12 mouse cellular contexts compared by ENCODE assay signal in genomic region chr11:97063921-97064295, GRCm38 (mm10). TPM values are rescaled to one million over a fixed set of nuclear protein-coding genes. Genes with fewer than 3 reads are reported as not detected.
DNase-seq lines count a peak whose midpoint lies in the region; ATAC-seq and TF ChIP-seq lines count a peak whose summit lies in the region.
"Had no signal": no experiment of that assay in that cellular context is flagged by ENCODE, and none has a peak within 500 bp of the region (broad histone marks: within the 10 kb centered on the region; RNA-seq: fewer than 3 reads in every experiment).

No protein-coding gene starts in this region.

- DNase-seq in heart, adult 2 months: no peak
- DNase-seq in heart, postnatal 14 days: no peak
- no peak for DNase-seq in lung, postnatal 0 days (ENCODE audit: low spot score)
- DNase-seq in lung, postnatal 14 days: no peak
- no peak for DNase-seq in forebrain, embryonic 11.5 days (ENCODE audit: low spot score)
- no peak for DNase-seq in right cerebral cortex, postnatal 14 days
- DNase-seq in adrenal gland, postnatal 10 days: no peak
- DNase-seq: cerebellum, postnatal 36 days had no signal

- H3K79me2 ChIP-seq in heart, adult 2 months (replicated peaks; ENCODE audit: control insufficient read depth, insufficient read depth, low read length): no peaks in the 10 kb centered on the region

- 81% methylated on average over 3 of the region's 3 CpGs for WGBS in heart, adult 2 months
- 79% methylated on average over 3 of the region's 3 CpGs for WGBS in lung, postnatal 0 days
- 89% methylated on average over 3 of the region's 3 CpGs for WGBS in forebrain, embryonic 11.5 days
- 86% methylated on average over 3 of the region's 3 CpGs for WGBS in midbrain, embryonic 15.5 days

- no peaks in the 10 kb centered on the region for H3K36me3 ChIP-seq in heart, adult 2 months (ENCODE audit: control insufficient read depth, insufficient read depth, low read length)
- H3K36me3 ChIP-seq in lung, postnatal 0 days (ENCODE audit: insufficient read depth, low read length): peaks cover 16% of the 10 kb centered on the region
- no peaks in the 10 kb centered on the region; the same call in 1 of the 2 replicates for H3K36me3 ChIP-seq in forebrain, embryonic 11.5 days (ENCODE audit: control insufficient read depth, insufficient read depth, low read length)
- H3K36me3 ChIP-seq in midbrain, embryonic 15.5 days (replicated peaks): peaks cover 12% of the 10 kb centered on the region; the same call in 1 of the 2 replicates

- no peak overlapping the region for H3K27ac ChIP-seq in heart, adult 2 months
- no peak overlapping the region for H3K27ac ChIP-seq in lung, postnatal 0 days (ENCODE audit: low read length)
- H3K27ac ChIP-seq in forebrain, embryonic 11.5 days (ENCODE audit: low read depth, low read length): peak overlapping the region; percentile 31
- H3K27ac ChIP-seq in midbrain, embryonic 15.5 days: peak overlapping the region; percentile 65; the same call in 1 of the 2 replicates
- H3K27ac ChIP-seq: macrophage; neural tube, embryonic 15.5 days had no signal

- H3K27me3 ChIP-seq in heart, adult 2 months (ENCODE audit: control insufficient read depth, insufficient read depth, low read length): no peaks in the 10 kb centered on the region
- H3K27me3 ChIP-seq in lung, postnatal 0 days (replicated peaks; ENCODE audit: insufficient read depth, low read length): no peaks in the 10 kb centered on the region
- H3K27me3 ChIP-seq in forebrain, embryonic 11.5 days (ENCODE audit: control insufficient read depth, insufficient read depth, low read length): no peaks in the 10 kb centered on the region
- no peaks in the 10 kb centered on the region for H3K27me3 ChIP-seq in midbrain, embryonic 15.5 days (replicated peaks)
- H3K27me3 ChIP-seq: neural tube, embryonic 15.5 days had no signal

- no peak overlapping the region for H3K4me2 ChIP-seq in lung, postnatal 0 days (replicated peaks; ENCODE audit: low read depth, low read length)
- no peak overlapping the region for H3K4me2 ChIP-seq in forebrain, embryonic 11.5 days (ENCODE audit: low read depth, low read length, severe bottlenecking)
- H3K4me2 ChIP-seq in midbrain, embryonic 15.5 days: no peak overlapping the region
- H3K4me2 ChIP-seq: neural tube, embryonic 15.5 days had no signal

- no peaks in the 10 kb centered on the region for H3K9me3 ChIP-seq in lung, postnatal 0 days (ENCODE audit: low read length)
- H3K9me3 ChIP-seq in forebrain, embryonic 11.5 days (ENCODE audit: control insufficient read depth, low read length): no peaks in the 10 kb centered on the region
- no peaks in the 10 kb centered on the region for H3K9me3 ChIP-seq in midbrain, embryonic 15.5 days
- H3K9me3 ChIP-seq: neural tube, embryonic 15.5 days had no signal

- no peak overlapping the region for H3K4me3 ChIP-seq in heart, adult 2 months
- no peak overlapping the region for H3K4me3 ChIP-seq in lung, postnatal 0 days (ENCODE audit: low read depth, low read length)
- H3K4me3 ChIP-seq in forebrain, embryonic 11.5 days (ENCODE audit: low read depth, low read length): no peak overlapping the region
- H3K4me3 ChIP-seq in midbrain, embryonic 15.5 days: no peak overlapping the region
- H3K4me3 ChIP-seq: neural tube, embryonic 15.5 days had no signal

- H3K9ac ChIP-seq in heart, adult 2 months (ENCODE audit: low read depth, low read length): no peak overlapping the region
- H3K9ac ChIP-seq in lung, postnatal 0 days (replicated peaks; ENCODE audit: low read depth): no peak overlapping the region
- no peak overlapping the region for H3K9ac ChIP-seq in forebrain, embryonic 11.5 days (ENCODE audit: low read length)
- H3K9ac ChIP-seq in midbrain, embryonic 15.5 days: no peak overlapping the region
- H3K9ac ChIP-seq: neural tube, embryonic 15.5 days had no signal

- peak; percentile 54 for TF ChIP-seq CTCF in heart, adult 2 months (IDR thresholded peaks at IDR 0.05)
- peak; percentile 48 for TF ChIP-seq CTCF in lung, postnatal 0 days (IDR thresholded peaks at IDR 0.05)

- no peak for TF ChIP-seq POLR2A in heart, adult 2 months (IDR thresholded peaks at IDR 0.05; ENCODE audit: insufficient read depth, low read depth, low read length)

- no peak for ATAC-seq in lung, postnatal 0 days
- no peak for ATAC-seq in forebrain, embryonic 11.5 days (replicated peaks; ENCODE audit: low FRiP score)
- ATAC-seq in midbrain, embryonic 15.5 days (replicated peaks): no peak
- ATAC-seq: inflammation-experienced regulatory T-cells, adult 6 months had no signal

- intact Hi-C loops in heart, adult 2 months (cut with DNase I): no loop called here
- intact Hi-C loops in heart, postnatal 14 days (cut with DNase I): no loop called here

- no peak for TF ChIP-seq EP300 in heart, adult 2 months (IDR thresholded peaks at IDR 0.05; ENCODE audit: insufficient read depth, low read depth, low read length)
- no peak for TF ChIP-seq EP300 in lung, postnatal 0 days (IDR thresholded peaks at IDR 0.05)

- no peaks in the 10 kb centered on the region for H3K4me1 ChIP-seq in heart, adult 2 months (ENCODE audit: control insufficient read depth, insufficient read depth, low read length)
- no peaks in the 10 kb centered on the region for H3K4me1 ChIP-seq in lung, postnatal 0 days (ENCODE audit: insufficient read depth, low read depth, low read length)
- H3K4me1 ChIP-seq in forebrain, embryonic 11.5 days (replicated peaks; ENCODE audit: control insufficient read depth, insufficient read depth, low read length): peaks cover 4% of the 10 kb centered on the region; the same call in 1 of the 2 replicates
- no peaks in the 10 kb centered on the region for H3K4me1 ChIP-seq in midbrain, embryonic 15.5 days
- H3K4me1 ChIP-seq: neural tube, embryonic 15.5 days had no signal

RNA-seq across cellular contexts. Expression of gene Osbpl7, which starts 13.5 kb away (rescaled TPM):
- 1 to 10 TPM; 4.1 to 4.4 TPM for total RNA-seq in heart, adult 2 months (2021)
- polyA plus RNA-seq in heart, adult 2 months (2012; rRNA removed): 5.0 and 7.0 TPM in 2 replicates
- total RNA-seq in heart, postnatal 14 days (2021): 1 to 10 TPM; 4.6 to 4.9 TPM
- 11.4 and 11.9 TPM in 2 replicates for polyA plus RNA-seq in lung, postnatal 0 days (2015; fragmentation: Nextera tagmentation; extraction: Ambion mirVana)
- polyA plus RNA-seq in forebrain, embryonic 11.5 days (2014; fragmentation: Nextera tagmentation; extraction: Ambion mirVana): 6.7 and 7.7 TPM in 2 replicates
- 12.8 and 14.1 TPM in 2 replicates for polyA plus RNA-seq in midbrain, embryonic 15.5 days (2015; fragmentation: Nextera tagmentation; extraction: Ambion mirVana)
- 10 to 100 TPM; 10.2 to 13.2 TPM for total RNA-seq in adrenal gland, postnatal 10 days (2021)

RNA-seq across cellular contexts. Expression of gene Mrpl10, which starts 22.5 kb away (rescaled TPM):
- 10 to 100 TPM; 76.4 to 87.2 TPM for total RNA-seq in heart, adult 2 months (2021)
- polyA plus RNA-seq in heart, adult 2 months (2012; rRNA removed): 91.4 and 98.6 TPM in 2 replicates
- total RNA-seq in heart, postnatal 14 days (2021): 10 to 100 TPM; 79.9 to 88.0 TPM
- polyA plus RNA-seq in lung, postnatal 0 days (2015; fragmentation: Nextera tagmentation; extraction: Ambion mirVana): 50.8 and 53.5 TPM in 2 replicates
- polyA plus RNA-seq in forebrain, embryonic 11.5 days (2014; fragmentation: Nextera tagmentation; extraction: Ambion mirVana): 76.4 and 76.6 TPM in 2 replicates
- polyA plus RNA-seq in midbrain, embryonic 15.5 days (2015; fragmentation: Nextera tagmentation; extraction: Ambion mirVana): 54.5 and 60.2 TPM in 2 replicates
- 100 to 1,000 TPM; 137 to 139 TPM for total RNA-seq in adrenal gland, postnatal 10 days (2021)

RNA-seq across cellular contexts. Expression of gene Lrrc46, which starts 22.7 kb away (rescaled TPM):
- under 1 TPM in 1 of 2 experiments, not detected in 1; 0.18 TPM for total RNA-seq in heart, adult 2 months (2021)
- polyA plus RNA-seq in heart, adult 2 months (2012; rRNA removed): 0.50 and 1.0 TPM in 2 replicates
- under 1 TPM; 0.27 to 0.69 TPM for total RNA-seq in heart, postnatal 14 days (2021)
- polyA plus RNA-seq in lung, postnatal 0 days (2015; fragmentation: Nextera tagmentation; extraction: Ambion mirVana): 7.5 and 9.8 TPM in 2 replicates
- 3.8 and 4.2 TPM in 2 replicates for polyA plus RNA-seq in forebrain, embryonic 11.5 days (2014; fragmentation: Nextera tagmentation; extraction: Ambion mirVana)
- 3.4 and 3.8 TPM in 2 replicates for polyA plus RNA-seq in midbrain, embryonic 15.5 days (2015; fragmentation: Nextera tagmentation; extraction: Ambion mirVana)
- total RNA-seq in adrenal gland, postnatal 10 days (2021): 1 to 10 TPM; 1.0 to 1.1 TPM
- polyA plus RNA-seq: inflammation-experienced regulatory T-cells, adult 6 months had no signal

RNA-seq across cellular contexts. Expression of gene Scrn2, which starts 34.2 kb away (rescaled TPM):
- 10 to 100 TPM; 12.6 TPM for total RNA-seq in heart, adult 2 months (2021)
- 13.0 and 16.3 TPM in 2 replicates for polyA plus RNA-seq in heart, adult 2 months (2012; rRNA removed)
- 10 to 100 TPM; 10.2 to 11.6 TPM for total RNA-seq in heart, postnatal 14 days (2021)
- 15.7 and 17.2 TPM in 2 replicates for polyA plus RNA-seq in lung, postnatal 0 days (2015; fragmentation: Nextera tagmentation; extraction: Ambion mirVana)
- 31.2 and 31.6 TPM in 2 replicates for polyA plus RNA-seq in forebrain, embryonic 11.5 days (2014; fragmentation: Nextera tagmentation; extraction: Ambion mirVana)
- 15.0 and 16.4 TPM in 2 replicates for polyA plus RNA-seq in midbrain, embryonic 15.5 days (2015; fragmentation: Nextera tagmentation; extraction: Ambion mirVana)
- total RNA-seq in adrenal gland, postnatal 10 days (2021): 10 to 100 TPM; 22.5 to 25.9 TPM

RNA-seq across cellular contexts. Expression of gene Sp6, which starts 50.7 kb away (rescaled TPM):
- total RNA-seq in heart, adult 2 months (2021): under 1 TPM; 0.11 to 0.21 TPM
- polyA plus RNA-seq in heart, adult 2 months (2012; rRNA removed): 0.21 and 0.23 TPM in 2 replicates
- total RNA-seq in heart, postnatal 14 days (2021): under 1 TPM; 0.07 to 0.12 TPM
- 0.56 and 0.81 TPM in 2 replicates for polyA plus RNA-seq in lung, postnatal 0 days (2015; fragmentation: Nextera tagmentation; extraction: Ambion mirVana)
- 0.17 TPM in 1 of 2 replicates, not detected in the other for polyA plus RNA-seq in forebrain, embryonic 11.5 days (2014; fragmentation: Nextera tagmentation; extraction: Ambion mirVana)
- polyA plus RNA-seq in midbrain, embryonic 15.5 days (2015; fragmentation: Nextera tagmentation; extraction: Ambion mirVana): 0.37 TPM in 1 of 2 replicates, not detected in the other
- total RNA-seq in adrenal gland, postnatal 10 days (2021): under 1 TPM; 0.18 to 0.30 TPM
- polyA plus RNA-seq: macrophage had no signal

Comparison
In these comparisons a context has a peak if more than half of its experiments do, and no peak if none do; other contexts are left out.
1. H3K27ac ChIP-seq: peak in forebrain, embryonic 11.5 days (single experiment) and midbrain, embryonic 15.5 days (single experiment); none in heart, adult 2 months (single experiment) and lung, postnatal 0 days (single experiment).